Mouse (Mus musculus) forebrain, postnatal 0 days (tissue): Measurements from ENCODE around the gene Sdhc. TPM values are rescaled to one million over a fixed set of nuclear protein-coding genes. Genes with fewer than 3 reads are reported as not detected.
"Not testable (repeated sequence)": the region's sequence is repeated elsewhere in the genome, so short reads cannot be mapped to it uniquely, and the experiment has no call there.

Experiments used
- ATAC-seq: fragments of 200-750 bp; cut with Nextera tagmentation; 2 replicates; pipeline ENCODE4 v1.8.0; 2017; ENCODE audit warnings: mild to moderate bottlenecking, moderate library complexity
- DNase-seq: peaks from one replicate; pipeline ENCODE4 v3.0.0-alpha.2; 2015
- H3K27ac ChIP-seq: fragments of 300-500 bp; sonication (generic); 2 replicates; pipeline ENCODE4 v1.5.1; 2014; ENCODE audit warnings: low read depth, mild to moderate bottlenecking, antibody characterized with exemption, low read length, moderate library complexity, mixed read lengths
- H3K27me3 ChIP-seq: fragments of 300-500 bp; sonication (generic); 2 replicates; pipeline ENCODE4 v1.6.1; 2014; ENCODE audit warnings: mild to moderate bottlenecking, low read length, mixed read lengths; ENCODE audit not compliant: insufficient read depth
- H3K36me3 ChIP-seq: fragments of 300-500 bp; sonication (generic); 2 replicates; pipeline ENCODE4 v1.6.1; 2014; ENCODE audit warnings: mild to moderate bottlenecking, moderate library complexity; ENCODE audit not compliant: insufficient read depth
- H3K4me1 ChIP-seq: fragments of 300-500 bp; sonication (generic); 2 replicates; pipeline ENCODE4 v1.6.1; 2014; ENCODE audit warnings: antibody characterized with exemption; ENCODE audit not compliant: insufficient read depth
- H3K4me2 ChIP-seq: fragments of 300-500 bp; sonication (generic); 2 replicates; pipeline ENCODE4 v1.6.1; 2014; ENCODE audit warnings: low read depth, mild to moderate bottlenecking, moderate library complexity
- H3K4me3 ChIP-seq: fragments of 300-500 bp; sonication (generic); 2 replicates; pipeline ENCODE4 v1.5.1; 2014; ENCODE audit warnings: low read depth, low read length, mixed read lengths
- H3K9ac ChIP-seq: fragments of 300-500 bp; sonication (generic); 2 replicates; pipeline ENCODE4 v1.6.1; 2014; ENCODE audit warnings: mild to moderate bottlenecking
- H3K9me3 ChIP-seq: fragments of 300-500 bp; sonication (generic); 2 replicates; pipeline ENCODE4 v1.6.1; 2016; ENCODE audit warnings: low read length
- WGBS: fragments of 180-500 bp; shearing (Covaris S2); extraction: QIAGEN DNeasy Blood & Tissue Kit; methylation state at CpG from one replicate; pipeline ENCODE4 v1.1.7; 2014; 5-methylcytosine and 5-hydroxymethylcytosine counted together
- microRNA-seq, 2 experiments: library from miRNA; unstranded; fragments of <30 nt; microRNA quantifications; one replicate each; pipeline ENCODE4; 2016
- polyA plus RNA-seq: library from polyadenylated mRNA; unstranded; fragments of >200 nt; fragmentation: Nextera tagmentation; extraction: Ambion mirVana; gene quantifications from 2 replicates; pipeline ENCODE4 v1.2.1, GENCODE M21; 2015
- total RNA-seq: library from RNA; depleted of rRNA; stranded (reverse); fragments of >200 nt; gene quantifications from 2 replicates; pipeline ENCODE4 v1.2.3, GENCODE M21; 2014; rRNA removed

Gene Sdhc
- total and polyA plus RNA-seq, 2 experiments from 2014 or later = 197 to 285 TPM

DNA sequence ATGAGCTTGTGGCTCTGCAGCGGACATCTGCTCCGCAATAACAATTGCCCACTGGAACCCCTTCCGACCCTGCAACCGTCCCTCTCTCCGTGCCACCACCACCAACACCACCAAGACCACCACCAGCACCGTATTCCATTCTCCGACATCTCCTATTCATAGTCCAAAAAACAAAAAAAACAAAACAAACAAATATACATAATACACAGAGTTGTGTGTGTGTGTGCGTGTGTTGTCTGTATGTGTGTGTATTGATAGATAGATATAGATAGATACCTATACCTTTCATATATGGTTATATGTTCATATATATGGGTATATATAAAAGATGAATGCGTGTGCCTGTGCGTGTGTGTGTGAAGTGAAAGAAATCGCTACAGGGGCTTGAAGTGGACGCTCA is 72.0 kb downstream of the Sdhc start:
- H3K27me3 ChIP-seq, H3K4me1 ChIP-seq, ATAC-seq, H3K9ac ChIP-seq, DNase-seq, H3K9me3 ChIP-seq, H3K27ac ChIP-seq, H3K36me3 ChIP-seq: not testable (repeated sequence)
- peak overlapping the region; percentile 18; the same call in 1 of the 2 replicates for H3K4me3 ChIP-seq
- WGBS = 21% methylated on average over 11 of the region's 12 CpGs
- H3K4me2 ChIP-seq = peak overlapping the region; percentile 43

DNA sequence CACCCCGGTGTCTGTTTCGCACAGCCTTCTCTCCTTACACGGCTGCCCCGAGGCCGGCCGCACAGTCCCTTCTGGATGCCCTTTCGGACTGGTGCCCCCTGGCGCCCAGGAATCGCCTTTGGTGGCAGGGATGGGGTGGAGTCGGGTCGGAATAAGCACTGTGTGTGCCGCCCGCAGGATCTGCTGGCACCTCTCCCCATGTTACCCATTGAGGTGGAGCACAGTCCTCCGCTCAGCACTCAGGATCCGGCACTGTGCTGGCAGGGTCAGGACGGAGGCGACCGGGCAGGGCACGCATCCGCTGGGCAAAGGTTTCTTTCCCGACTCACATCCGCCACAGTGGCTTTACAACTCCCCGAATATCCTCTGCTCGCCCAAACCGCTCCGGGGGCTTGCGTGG is 72.4 kb downstream of the Sdhc start:
- not testable (repeated sequence) for H3K9me3 ChIP-seq, H3K27ac ChIP-seq, H3K36me3 ChIP-seq, H3K27me3 ChIP-seq, H3K4me1 ChIP-seq, H3K9ac ChIP-seq, DNase-seq
- peak overlapping the region; percentile 43 for H3K4me2 ChIP-seq
- H3K4me3 ChIP-seq = peak overlapping the region; percentile 9; the same call in 1 of the 2 replicates
- ATAC-seq = peak; percentile 18
- 3% methylated on average over 15 of the region's 27 CpGs for WGBS

DNA sequence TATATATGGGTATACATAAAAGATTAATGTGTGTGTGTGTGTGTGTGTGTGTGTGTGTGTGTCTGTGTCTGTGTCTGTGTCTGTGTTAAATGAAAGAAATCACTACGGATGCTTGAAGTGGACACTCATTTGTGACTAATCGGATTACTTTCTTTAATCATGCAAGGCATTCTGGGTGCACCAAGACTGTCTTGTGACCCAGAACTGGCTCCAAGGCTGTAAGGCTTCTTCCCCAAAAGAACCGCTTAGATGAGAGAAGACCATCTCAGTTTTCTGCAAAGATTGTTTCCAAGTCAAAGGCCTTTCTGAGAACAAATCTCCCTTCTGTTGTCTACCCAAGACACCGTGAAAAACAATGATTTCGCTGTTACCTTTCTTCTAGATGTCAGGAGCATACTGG is 73.2 kb downstream of the Sdhc start:
- not testable (repeated sequence) for H3K36me3 ChIP-seq, H3K27me3 ChIP-seq, ATAC-seq, H3K9me3 ChIP-seq, H3K4me3 ChIP-seq, H3K9ac ChIP-seq, H3K4me1 ChIP-seq, H3K27ac ChIP-seq, DNase-seq, H3K4me2 ChIP-seq
- 39% methylated on average over 5 of the region's 5 CpGs for WGBS

Small RNAs within 50 kb of the gene (microRNA-seq; reads per million reads assigned to microRNA genes)
- 0 reads per million in 2 experiments for gene Gm27844

Other genes starting within 250 kb of the Sdhc start
- not detected in 2 replicates for gene Fcrlb, start 237.7 kb downstream of the Sdhc start, total RNA-seq
- 0.40 and 1.1 TPM in 2 replicates for gene Fcrlb, start 237.7 kb downstream of the Sdhc start, polyA plus RNA-seq
- gene Fcrla, start 223.0 kb downstream of the Sdhc start, total RNA-seq = not detected in 2 replicates
- gene Fcrla, start 223.0 kb downstream of the Sdhc start, polyA plus RNA-seq = 0.11 TPM in 1 of 2 replicates, not detected in the other
- 2.2 and 2.3 TPM in 2 replicates for gene Fcgr2b, start 174.1 kb downstream of the Sdhc start, total RNA-seq
- 3.8 and 3.9 TPM in 2 replicates for gene Fcgr2b, start 174.1 kb downstream of the Sdhc start, polyA plus RNA-seq
- gene Fcgr4, start 131.7 kb downstream of the Sdhc start, total RNA-seq = 0.76 TPM in 1 of 2 replicates, not detected in the other
- 0.44 and 0.67 TPM in 2 replicates for gene Fcgr4, start 131.7 kb downstream of the Sdhc start, polyA plus RNA-seq
- gene Fcgr3, start 85.7 kb downstream of the Sdhc start, total RNA-seq = 13.5 and 14.9 TPM in 2 replicates
- 13.9 and 14.6 TPM in 2 replicates for gene Fcgr3, start 85.7 kb downstream of the Sdhc start, polyA plus RNA-seq
- 1.7 and 2.4 TPM in 2 replicates for gene Cfap126, start 36.7 kb downstream of the Sdhc start, total RNA-seq
- gene Cfap126, start 36.7 kb downstream of the Sdhc start, polyA plus RNA-seq = 11.7 and 13.7 TPM in 2 replicates
- 0.38 TPM in 1 of 2 replicates, not detected in the other for gene Mpz, start 108 bp upstream of the Sdhc start, total RNA-seq
- 0.30 and 0.67 TPM in 2 replicates for gene Mpz, start 108 bp upstream of the Sdhc start, polyA plus RNA-seq
- 12.3 and 16.2 TPM in 2 replicates for gene Pcp4l1, start 45.7 kb upstream of the Sdhc start, total RNA-seq
- 31.4 and 33.4 TPM in 2 replicates for gene Pcp4l1, start 45.7 kb upstream of the Sdhc start, polyA plus RNA-seq
- gene Nr1i3, start 63.4 kb upstream of the Sdhc start, total RNA-seq = not detected in 2 replicates
- gene Nr1i3, start 63.4 kb upstream of the Sdhc start, polyA plus RNA-seq = 0.16 and 0.19 TPM in 2 replicates
- gene Tomm40l, start 71.9 kb upstream of the Sdhc start, total RNA-seq = 46.5 and 62.7 TPM in 2 replicates
- gene Tomm40l, start 71.9 kb upstream of the Sdhc start, polyA plus RNA-seq = 39.8 and 41.7 TPM in 2 replicates
- 0.92 and 2.0 TPM in 2 replicates for gene Apoa2, start 74.5 kb upstream of the Sdhc start, total RNA-seq
- 2.7 and 4.0 TPM in 2 replicates for gene Apoa2, start 74.5 kb upstream of the Sdhc start, polyA plus RNA-seq
- 7.6 and 11.2 TPM in 2 replicates for gene Fcer1g, start 83.8 kb upstream of the Sdhc start, total RNA-seq
- 33.2 and 37.9 TPM in 2 replicates for gene Fcer1g, start 83.8 kb upstream of the Sdhc start, polyA plus RNA-seq
- 4.5 and 5.9 TPM in 2 replicates for gene Adamts4, start 99.8 kb upstream of the Sdhc start, total RNA-seq
- 2.6 and 5.6 TPM in 2 replicates for gene Adamts4, start 99.8 kb upstream of the Sdhc start, polyA plus RNA-seq
- 203 and 270 TPM in 2 replicates for gene Ndufs2, start 100.8 kb upstream of the Sdhc start, total RNA-seq
- 219 and 243 TPM in 2 replicates for gene Ndufs2, start 100.8 kb upstream of the Sdhc start, polyA plus RNA-seq
- gene B4galt3, start 119.7 kb upstream of the Sdhc start, total RNA-seq = 75.1 and 99.3 TPM in 2 replicates
- 104 and 115 TPM in 2 replicates for gene B4galt3, start 119.7 kb upstream of the Sdhc start, polyA plus RNA-seq
- gene Ppox, start 130.6 kb upstream of the Sdhc start, total RNA-seq = 26.6 and 30.6 TPM in 2 replicates
- gene Ppox, start 130.6 kb upstream of the Sdhc start, polyA plus RNA-seq = 21.1 and 23.3 TPM in 2 replicates
- 56.8 and 66.5 TPM in 2 replicates for gene Usp21, start 137.4 kb upstream of the Sdhc start, total RNA-seq
- 66.4 and 80.4 TPM in 2 replicates for gene Usp21, start 137.4 kb upstream of the Sdhc start, polyA plus RNA-seq
- gene Ufc1, start 144.4 kb upstream of the Sdhc start, total RNA-seq = 96.6 and 123 TPM in 2 replicates
- 133 and 150 TPM in 2 replicates for gene Ufc1, start 144.4 kb upstream of the Sdhc start, polyA plus RNA-seq
- gene Dedd, start 178.5 kb upstream of the Sdhc start, total RNA-seq = 22.5 and 31.1 TPM in 2 replicates
- gene Dedd, start 178.5 kb upstream of the Sdhc start, polyA plus RNA-seq = 42.2 and 44.6 TPM in 2 replicates
- gene Nit1, start 195.0 kb upstream of the Sdhc start, total RNA-seq = 44.9 and 47.6 TPM in 2 replicates
- 42.1 and 48.1 TPM in 2 replicates for gene Nit1, start 195.0 kb upstream of the Sdhc start, polyA plus RNA-seq
- 18.2 and 27.0 TPM in 2 replicates for gene Pfdn2, start 195.1 kb upstream of the Sdhc start, total RNA-seq
- gene Pfdn2, start 195.1 kb upstream of the Sdhc start, polyA plus RNA-seq = 143 and 146 TPM in 2 replicates
- 4.3 and 5.0 TPM in 2 replicates for gene Klhdc9, start 210.2 kb upstream of the Sdhc start, total RNA-seq
- gene Klhdc9, start 210.2 kb upstream of the Sdhc start, polyA plus RNA-seq = 5.1 and 6.9 TPM in 2 replicates
- 1.0 and 2.0 TPM in 2 replicates for gene Nectin4, start 219.5 kb upstream of the Sdhc start, total RNA-seq
- 1.3 and 1.8 TPM in 2 replicates for gene Nectin4, start 219.5 kb upstream of the Sdhc start, polyA plus RNA-seq
- 0.69 and 0.81 TPM in 2 replicates for gene Arhgap30, start 238.4 kb upstream of the Sdhc start, total RNA-seq
- gene Arhgap30, start 238.4 kb upstream of the Sdhc start, polyA plus RNA-seq = 0.53 and 0.65 TPM in 2 replicates